Mouse (Mus musculus): ENCODE measurements around the gene Sh3bgrl2. TPM values are rescaled to one million over a fixed set of nuclear protein-coding genes. Genes with fewer than 3 reads are reported as not detected.
A peak's percentile ranks its signal among the peaks of the same experiment; 100 is the strongest.

Gene Sh3bgrl2
- polyA plus RNA-seq, 1 experiment from 2014 or later: 10.3 TPM

DNA sequence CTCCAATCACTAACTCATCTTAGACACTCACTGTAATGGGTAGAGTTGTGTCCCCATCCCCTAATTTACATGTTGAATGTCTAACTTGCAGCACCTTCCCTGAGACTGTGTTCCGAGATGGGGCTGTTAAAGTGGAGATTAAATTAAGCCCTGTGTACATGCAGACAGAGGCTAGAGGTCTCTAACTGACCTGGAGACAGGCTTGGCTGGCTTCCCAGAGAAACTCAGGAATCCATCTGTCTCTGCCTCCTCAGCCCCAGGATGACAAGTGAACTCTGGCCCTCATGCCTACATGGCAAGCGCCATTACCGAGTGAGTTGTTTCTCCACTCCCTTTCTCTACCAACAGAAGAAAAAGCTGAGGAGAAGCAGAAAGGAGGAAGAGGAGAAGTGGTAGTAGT lies 7.2 kb upstream of the Sh3bgrl2 start:
- H3K9me3 ChIP-seq: no peaks in the 10 kb centered on the region
- H3K4me2 ChIP-seq: no peak overlapping the region
- no peak overlapping the region for H3K4me3 ChIP-seq
- peaks cover 10% of the 10 kb centered on the region for H3K4me1 ChIP-seq (replicated peaks)
- H3K27me3 ChIP-seq: no peaks in the 10 kb centered on the region
- no peak overlapping the region for H3K9ac ChIP-seq
- no peak overlapping the region for H3K27ac ChIP-seq (replicated peaks)
- WGBS: 66% methylated on average over 3 of the region's 3 CpGs
- H3K36me3 ChIP-seq: no peaks in the 10 kb centered on the region
- ATAC-seq (ENCODE audit: low FRiP score, low read depth): no peak

GRCm38 (mm10) chr9:83545240-83545639 lies 2.9 kb upstream of the Sh3bgrl2 start:
- no peaks in the 10 kb centered on the region for H3K9me3 ChIP-seq
- no peak for ATAC-seq (ENCODE audit: low FRiP score, low read depth)
- no peaks in the 10 kb centered on the region for H3K27me3 ChIP-seq
- H3K36me3 ChIP-seq: no peaks in the 10 kb centered on the region
- peaks cover 3% of the 10 kb centered on the region; the same call in 1 of the 2 replicates for H3K4me1 ChIP-seq (replicated peaks)
- no peak overlapping the region for H3K27ac ChIP-seq (replicated peaks)
- no peak overlapping the region for H3K4me2 ChIP-seq
- H3K9ac ChIP-seq: no peak overlapping the region
- no peak overlapping the region for H3K4me3 ChIP-seq

DNA sequence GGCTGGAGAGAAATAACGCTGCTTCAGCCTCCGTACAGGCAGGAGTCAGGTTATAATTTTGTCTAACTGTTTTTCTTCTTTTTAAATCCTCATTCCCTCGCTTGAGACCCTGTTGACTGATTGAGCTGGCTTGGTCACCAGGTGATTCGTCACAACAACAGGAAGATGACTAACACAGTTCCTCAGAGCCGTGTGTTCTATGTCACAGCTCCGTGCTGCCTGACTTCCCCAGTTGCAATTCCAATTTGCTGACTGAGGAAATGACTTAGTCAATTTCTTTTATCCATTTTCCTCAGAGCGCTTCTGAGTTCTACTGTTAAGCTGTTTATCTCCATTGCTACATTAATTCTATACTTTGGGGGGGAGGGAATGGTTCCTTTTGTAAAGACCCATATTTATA lies 1.8 kb upstream of the Sh3bgrl2 start:
- no peak for ATAC-seq (ENCODE audit: low FRiP score, low read depth)
- peaks cover 4% of the 10 kb centered on the region; the same call in 1 of the 2 replicates for H3K4me1 ChIP-seq (replicated peaks)
- H3K27ac ChIP-seq (replicated peaks): no peak overlapping the region
- H3K4me3 ChIP-seq: no peak overlapping the region
- H3K27me3 ChIP-seq: no peaks in the 10 kb centered on the region
- WGBS: 80% methylated on average over 7 of the region's 7 CpGs
- no peak overlapping the region for H3K4me2 ChIP-seq
- H3K36me3 ChIP-seq: no peaks in the 10 kb centered on the region
- H3K9me3 ChIP-seq: no peaks in the 10 kb centered on the region
- no peak overlapping the region for H3K9ac ChIP-seq

DNA sequence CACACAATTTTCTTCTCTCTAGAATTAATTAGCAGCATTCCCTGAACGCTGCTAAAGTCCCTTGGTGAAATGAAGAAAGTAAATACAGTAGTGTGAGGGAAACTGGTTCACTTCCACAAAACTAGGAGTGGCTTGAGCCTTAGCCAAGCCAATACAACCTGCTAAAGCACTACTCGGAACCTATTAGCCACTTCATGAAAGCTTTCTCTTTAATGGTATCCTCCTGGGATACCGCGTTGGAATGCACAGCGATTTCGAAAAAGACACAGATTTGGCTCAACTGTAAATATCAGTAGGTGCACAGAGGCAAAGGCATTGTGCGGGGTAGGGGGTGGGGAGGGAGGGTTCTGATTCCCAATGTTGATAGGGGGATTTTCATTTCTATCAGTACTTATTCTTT lies 898 bp upstream of the Sh3bgrl2 start:
- Histone ChIP-seq H3K4me2 (no peak overlapping the region; the same call in 1 of the 2 replicates), H3K9ac (no peak overlapping the region), H3K27ac (replicated peaks) (no peak overlapping the region), H3K4me3 (no peak overlapping the region), H3K9me3 (no peaks in the 10 kb centered on the region), H3K36me3 (no peaks in the 10 kb centered on the region), H3K4me1 (replicated peaks) (peaks cover 4% of the 10 kb centered on the region; the same call in 1 of the 2 replicates), H3K27me3 (no peaks in the 10 kb centered on the region)
- ATAC-seq (ENCODE audit: low FRiP score, low read depth): no peak
- WGBS: 71% methylated on average over 7 of the region's 7 CpGs

DNA sequence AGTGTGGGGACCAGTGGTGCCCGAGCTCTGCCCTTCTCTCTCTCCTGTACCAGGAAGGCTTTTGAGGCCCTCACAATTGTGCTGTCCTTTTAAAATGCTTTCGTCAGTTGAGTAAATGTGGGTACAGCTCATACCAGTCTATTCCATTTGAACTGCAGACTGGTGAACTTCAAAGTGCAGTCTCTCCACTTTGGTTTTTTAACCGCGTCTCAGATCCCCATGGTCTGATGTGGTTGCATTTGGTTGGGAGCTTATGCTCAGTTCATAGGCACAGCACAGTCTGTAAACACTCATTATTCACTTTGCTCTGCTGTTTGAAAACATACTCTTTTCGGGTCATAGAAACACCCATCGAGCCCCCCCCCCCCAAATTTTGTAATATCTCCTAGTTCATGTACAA lies 1.7 kb downstream of the Sh3bgrl2 start:
- Histone ChIP-seq H3K4me3 (no peak overlapping the region), H3K27ac (replicated peaks) (no peak overlapping the region), H3K4me1 (replicated peaks) (peaks cover 4% of the 10 kb centered on the region; the same call in 1 of the 2 replicates), H3K9me3 (no peaks in the 10 kb centered on the region), H3K36me3 (no peaks in the 10 kb centered on the region), H3K27me3 (no peaks in the 10 kb centered on the region), H3K4me2 (no peak overlapping the region), H3K9ac (no peak overlapping the region)
- 89% methylated on average over 6 of the region's 6 CpGs for WGBS
- no peak for ATAC-seq (ENCODE audit: low FRiP score, low read depth)

GRCm38 (mm10) chr9:83551116-83551515 lies 3.0 kb downstream of the Sh3bgrl2 start:
- 63% methylated on average over 7 of the region's 7 CpGs for WGBS
- ATAC-seq (ENCODE audit: low FRiP score, low read depth): no peak

DNA sequence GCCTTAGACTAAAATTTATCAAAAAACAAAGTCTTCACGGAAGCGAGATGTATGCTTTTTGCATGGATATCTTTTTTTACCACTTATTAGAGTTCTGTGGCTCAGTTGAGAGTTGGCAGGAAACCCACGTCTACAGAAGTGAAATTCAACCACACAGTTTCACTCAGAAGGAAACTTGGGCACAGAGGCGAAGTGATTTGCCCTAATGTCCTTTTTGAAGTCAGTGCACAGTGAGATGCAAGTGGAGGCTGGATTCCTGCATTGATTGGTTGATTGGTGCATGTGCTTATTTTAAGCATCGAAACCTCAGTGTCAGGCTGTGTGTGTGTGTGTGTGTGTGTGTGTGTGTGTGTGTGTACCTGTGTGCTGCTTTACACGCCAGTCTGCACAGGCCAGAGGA lies 3.5 kb downstream of the Sh3bgrl2 start:
- WGBS: 81% methylated on average over 6 of the region's 6 CpGs
- H3K4me1 ChIP-seq (replicated peaks): peaks cover 10% of the 10 kb centered on the region
- H3K4me3 ChIP-seq: no peak overlapping the region
- no peak overlapping the region for H3K9ac ChIP-seq
- H3K27ac ChIP-seq (replicated peaks): no peak overlapping the region
- no peaks in the 10 kb centered on the region for H3K36me3 ChIP-seq
- H3K4me2 ChIP-seq: no peak overlapping the region
- no peak for ATAC-seq (ENCODE audit: low FRiP score, low read depth)
- no peaks in the 10 kb centered on the region for H3K9me3 ChIP-seq
- H3K27me3 ChIP-seq: no peaks in the 10 kb centered on the region

More at GRCm38 (mm10) chr9:83551116-83551515, 3.0 kb downstream of the Sh3bgrl2 start:
- no peak overlapping the region for H3K27ac ChIP-seq (replicated peaks)
- no peak overlapping the region for H3K4me3 ChIP-seq
- no peak overlapping the region for H3K9ac ChIP-seq
- H3K4me2 ChIP-seq: no peak overlapping the region
- peaks cover 5% of the 10 kb centered on the region; the same call in 1 of the 2 replicates for H3K4me1 ChIP-seq (replicated peaks)
- no peaks in the 10 kb centered on the region for H3K27me3 ChIP-seq
- no peaks in the 10 kb centered on the region for H3K9me3 ChIP-seq
- H3K36me3 ChIP-seq: no peaks in the 10 kb centered on the region

DNA sequence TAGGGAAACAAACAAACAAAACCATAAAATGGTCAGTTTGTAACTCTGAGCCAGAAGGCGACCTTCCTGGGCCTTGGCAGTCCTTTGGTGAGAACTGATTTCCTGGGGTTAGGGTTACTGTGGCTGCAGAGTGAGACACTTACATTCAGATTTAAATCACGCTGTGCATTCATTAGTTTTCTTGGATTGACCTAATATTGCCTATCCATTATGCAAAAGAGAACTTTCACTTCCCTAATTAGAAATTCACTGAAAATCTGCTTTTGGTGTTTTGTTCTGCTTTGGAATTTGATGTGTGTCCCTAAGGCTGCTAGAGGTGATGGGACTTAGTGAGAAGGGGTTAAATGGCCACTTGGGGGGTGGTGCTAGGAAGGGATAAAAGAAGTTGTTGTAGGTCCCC lies 7.5 kb downstream of the Sh3bgrl2 start:
- 68% methylated on average over 2 of the region's 2 CpGs for WGBS
- Histone ChIP-seq H3K4me3 (no peak overlapping the region), H3K9ac (no peak overlapping the region), H3K4me1 (replicated peaks) (peaks cover 21% of the 10 kb centered on the region), H3K27me3 (no peaks in the 10 kb centered on the region), H3K27ac (replicated peaks) (no peak overlapping the region), H3K4me2 (no peak overlapping the region), H3K36me3 (no peaks in the 10 kb centered on the region), H3K9me3 (no peaks in the 10 kb centered on the region)
- no peak for ATAC-seq (ENCODE audit: low FRiP score, low read depth)

- Histone ChIP-seq H3K27me3 (no peaks in the 10 kb centered on the region), H3K4me1 (replicated peaks) (peaks cover 18% of the 10 kb centered on the region), H3K9me3 (no peaks in the 10 kb centered on the region), H3K4me2 (no peak overlapping the region), H3K9ac (no peak overlapping the region), H3K4me3 (no peak overlapping the region), H3K36me3 (no peaks in the 10 kb centered on the region), H3K27ac (replicated peaks) (no peak overlapping the region)
- no peak for ATAC-seq (ENCODE audit: low FRiP score, low read depth)
- 27% methylated on average over 6 of the region's 6 CpGs for WGBS
Measured at GRCm38 (mm10) chr9:83556236-83556635, 8.1 kb downstream of the Sh3bgrl2 start.

DNA sequence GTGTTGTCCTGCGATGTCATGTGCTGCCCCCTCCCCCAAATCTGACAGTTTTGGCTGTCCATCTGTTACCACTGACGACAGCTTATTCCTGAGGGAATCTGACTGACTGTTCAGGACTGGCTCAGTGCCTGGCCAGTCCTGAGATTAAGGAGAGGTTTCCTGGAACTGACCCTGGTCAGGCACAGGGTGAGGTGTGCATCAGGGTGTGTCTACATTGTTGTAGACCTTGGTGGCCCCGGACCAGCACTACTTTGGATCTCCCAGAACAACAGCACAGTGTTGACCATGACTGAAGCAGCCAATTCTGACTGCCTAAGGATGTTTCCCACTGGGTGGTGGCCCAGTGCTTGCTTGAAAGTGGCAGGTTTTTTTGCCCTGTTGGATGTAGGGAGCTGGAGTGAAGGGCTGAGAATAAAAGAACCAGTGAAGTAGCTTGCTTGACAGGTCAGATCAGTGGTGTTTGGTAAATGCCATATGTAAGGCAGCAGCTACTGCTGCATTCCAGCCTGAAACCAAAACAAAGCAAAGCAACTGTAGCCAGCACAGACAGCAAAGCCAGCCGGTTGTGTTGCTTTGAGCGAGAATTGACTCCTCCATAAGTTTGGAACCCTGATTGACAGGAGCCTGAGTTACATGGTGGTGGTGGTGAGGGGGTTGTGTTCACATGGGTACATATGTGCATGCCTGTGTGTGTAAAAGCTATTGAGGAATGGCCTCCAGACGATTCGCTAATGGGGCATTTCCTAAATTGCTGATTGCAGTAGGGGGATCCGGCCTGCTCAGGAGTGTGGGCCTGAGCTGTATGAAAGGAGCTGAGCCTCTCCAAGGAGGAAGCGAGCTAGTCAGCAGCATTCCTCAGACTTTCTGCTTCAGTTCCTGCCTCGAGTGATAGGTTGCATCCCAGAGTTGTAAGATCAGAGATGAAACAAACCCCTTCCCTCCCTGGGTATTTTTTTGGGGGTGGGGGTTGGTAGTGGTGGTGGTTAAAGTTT lies 8.9 kb downstream of the Sh3bgrl2 start:
- H3K36me3 ChIP-seq: no peaks in the 10 kb centered on the region
- H3K27ac ChIP-seq (replicated peaks): peak overlapping the region; percentile 22; the same call in 1 of the 2 replicates
- no peaks in the 10 kb centered on the region for H3K27me3 ChIP-seq
- WGBS: 55% methylated on average over 10 of the region's 10 CpGs
- peaks cover 17% of the 10 kb centered on the region for H3K4me1 ChIP-seq (replicated peaks)
- no peaks in the 10 kb centered on the region for H3K9me3 ChIP-seq
- no peak overlapping the region for H3K4me3 ChIP-seq
- H3K9ac ChIP-seq: no peak overlapping the region
- H3K4me2 ChIP-seq: no peak overlapping the region
- peak; percentile 42; the same call in 1 of the 2 replicates for ATAC-seq (ENCODE audit: low FRiP score, low read depth)

DNA sequence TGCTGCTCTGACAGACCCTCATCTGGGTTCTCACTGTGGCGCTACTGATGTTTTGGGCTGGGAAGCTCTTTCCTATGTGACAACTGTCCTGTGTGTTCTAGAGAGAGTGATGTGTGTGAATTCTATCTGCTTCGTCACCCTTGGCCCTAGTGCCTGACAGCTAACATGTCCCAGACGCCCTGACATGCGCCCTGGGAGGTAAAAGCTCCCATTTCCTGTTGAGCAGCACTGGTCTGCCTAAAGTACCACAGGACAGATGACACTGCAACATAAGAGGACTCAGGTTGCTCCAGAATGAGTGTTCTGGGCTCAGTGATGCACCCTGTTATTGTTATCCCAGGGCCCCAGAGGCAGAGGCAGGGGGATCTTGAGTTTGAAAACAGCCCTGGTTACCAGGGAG lies 12.5 kb downstream of the Sh3bgrl2 start:
- Histone ChIP-seq H3K9me3 (no peaks in the 10 kb centered on the region), H3K36me3 (no peaks in the 10 kb centered on the region), H3K4me2 (no peak overlapping the region), H3K27me3 (no peaks in the 10 kb centered on the region), H3K4me3 (no peak overlapping the region), H3K4me1 (replicated peaks) (peaks cover 26% of the 10 kb centered on the region), H3K9ac (no peak overlapping the region), H3K27ac (replicated peaks) (no peak overlapping the region)
- WGBS: 92% methylated on average over 4 of the region's 4 CpGs
- no peak for ATAC-seq (ENCODE audit: low FRiP score, low read depth)

- H3K4me2 ChIP-seq: no peak overlapping the region
- H3K9me3 ChIP-seq: no peaks in the 10 kb centered on the region
- 91% methylated on average over 7 of the region's 7 CpGs for WGBS
Measured at GRCm38 (mm10) chr9:83562889-83563288, 14.8 kb downstream of the Sh3bgrl2 start.

More at GRCm38 (mm10) chr9:83562889-83563288, 14.8 kb downstream of the Sh3bgrl2 start:
- Histone ChIP-seq H3K4me1 (replicated peaks) (peaks cover 9% of the 10 kb centered on the region; the same call in 1 of the 2 replicates), H3K27me3 (no peaks in the 10 kb centered on the region), H3K4me3 (no peak overlapping the region), H3K36me3 (no peaks in the 10 kb centered on the region), H3K27ac (replicated peaks) (no peak overlapping the region), H3K9ac (no peak overlapping the region)
- ATAC-seq (ENCODE audit: low FRiP score, low read depth): no peak

Measured in hindbrain, embryonic 15.5 days (tissue).